Mouse (Mus musculus): Measurements from ENCODE around the gene Pkp2. TPM values are rescaled to one million over a fixed set of nuclear protein-coding genes. Genes with fewer than 3 reads are reported as not detected.

The Pkp2 gene
- total and polyA plus RNA-seq, 3 experiments: 0.54 to 2.2 TPM; not detected in 1

GRCm38 (mm10) chr16:16225828-16226227 is 12.7 kb downstream of the Pkp2 start:
- peaks cover 0 to 4% of the 10 kb centered on the region in 2 experiments; a peak in 1 of 4 replicates for H3K4me1 ChIP-seq (ENCODE audit: control insufficient read depth in 1 of 2, insufficient read depth in 2 of 2, low read length in 2 of 2)
- no peak overlapping the region for H3K27ac ChIP-seq (ENCODE audit: control insufficient read depth, low read depth, low read length)
- H3K79me2 ChIP-seq (ENCODE audit: control insufficient read depth, insufficient read depth, low read length, poor library complexity): no peaks in the 10 kb centered on the region
- H3K9ac ChIP-seq (ENCODE audit: control insufficient read depth, low read depth, low read length, poor library complexity, severe bottlenecking): no peak overlapping the region
- H3K4me3 ChIP-seq (ENCODE audit: control insufficient read depth in 1 of 2, insufficient read depth in 1 of 2, low read depth in 2 of 2, low read length in 2 of 2): no peak overlapping the region
- H3K9me3 ChIP-seq (replicated peaks; ENCODE audit: insufficient read depth, low read length): no peaks in the 10 kb centered on the region
- DNase-seq (ENCODE audit: low read depth, low spot score): no peak
- no peaks in the 10 kb centered on the region for H3K27me3 ChIP-seq (ENCODE audit: control insufficient read depth in 1 of 2, insufficient read depth in 2 of 2, low read length in 2 of 2)
- no peak for TF ChIP-seq JUND (IDR thresholded peaks at IDR 0.05; ENCODE audit: low read depth, low read length)
- TF ChIP-seq TBP (IDR thresholded peaks at IDR 0.05; ENCODE audit: low read depth, low read length): no peak
- no peak for TF ChIP-seq MAFK (IDR thresholded peaks at IDR 0.05; ENCODE audit: borderline replicate concordance, low read depth, low read length)
- no peak for TF ChIP-seq ZKSCAN1 (IDR thresholded peaks at IDR 0.05; ENCODE audit: low read depth, low read length)
- no peaks in the 10 kb centered on the region for H3K36me3 ChIP-seq (ENCODE audit: control insufficient read depth in 1 of 2, insufficient read depth in 2 of 2, low read length in 2 of 2)

- H3K27ac ChIP-seq (ENCODE audit: control insufficient read depth, low read depth, low read length): no peak overlapping the region
- no peak for DNase-seq (ENCODE audit: low read depth, low spot score)
- no peaks in the 10 kb centered on the region for H3K27me3 ChIP-seq (ENCODE audit: control insufficient read depth in 1 of 2, insufficient read depth in 2 of 2, low read length in 2 of 2)
- H3K9ac ChIP-seq (ENCODE audit: control insufficient read depth, low read depth, low read length, poor library complexity, severe bottlenecking): no peak overlapping the region
- H3K9me3 ChIP-seq (replicated peaks; ENCODE audit: insufficient read depth, low read length): no peaks in the 10 kb centered on the region
- H3K36me3 ChIP-seq (ENCODE audit: control insufficient read depth in 1 of 2, insufficient read depth in 2 of 2, low read length in 2 of 2): no peaks in the 10 kb centered on the region
- H3K4me3 ChIP-seq (ENCODE audit: control insufficient read depth in 1 of 2, insufficient read depth in 1 of 2, low read depth in 2 of 2, low read length in 2 of 2): no peak overlapping the region
- no peak for TF ChIP-seq HCFC1 (IDR thresholded peaks at IDR 0.05; ENCODE audit: low read depth, low read length)
- TF ChIP-seq ETS1 (IDR thresholded peaks at IDR 0.05; ENCODE audit: low read depth, low read length): no peak
- TF ChIP-seq POLR2AphosphoS5 (IDR thresholded peaks at IDR 0.05; ENCODE audit: borderline replicate concordance, low read depth, low read length): no peak
- no peak for TF ChIP-seq USF2 (IDR thresholded peaks at IDR 0.05; ENCODE audit: borderline replicate concordance in 1 of 2, insufficient read depth in 1 of 2, low read depth in 1 of 2, low read length in 2 of 2)
- TF ChIP-seq NELFE (IDR thresholded peaks at IDR 0.05; ENCODE audit: low read depth, low read length): no peak
- no peak for TF ChIP-seq ZNF384 (IDR thresholded peaks at IDR 0.05; ENCODE audit: low read depth, low read length)
- TF ChIP-seq KAT2A (conservative IDR thresholded peaks at IDR 0.05; ENCODE audit: low read depth, low read length): no peak
- no peak for TF ChIP-seq TBP (IDR thresholded peaks at IDR 0.05; ENCODE audit: low read depth, low read length)
- no peak for TF ChIP-seq CHD1 (IDR thresholded peaks at IDR 0.05; ENCODE audit: low read depth, low read length)
- TF ChIP-seq EP300 (IDR thresholded peaks at IDR 0.05; ENCODE audit: low read depth in 1 of 2, low read length in 2 of 2): no peak
- TF ChIP-seq TCF12 (IDR thresholded peaks at IDR 0.05; ENCODE audit: low read depth, low read length): no peak
- no peak for TF ChIP-seq CHD2 (IDR thresholded peaks at IDR 0.05; ENCODE audit: low read length)
- no peak for TF ChIP-seq USF1 (IDR thresholded peaks at IDR 0.05; ENCODE audit: low read depth, low read length)
- no peak for TF ChIP-seq MAZ (IDR thresholded peaks at IDR 0.05; ENCODE audit: low read depth, low read length)
- TF ChIP-seq JUND (IDR thresholded peaks at IDR 0.05; ENCODE audit: low read depth, low read length): no peak
- no peak for TF ChIP-seq TAL1 (IDR thresholded peaks at IDR 0.05; ENCODE audit: low read length)
- no peak for TF ChIP-seq ZC3H11A (IDR thresholded peaks at IDR 0.05; ENCODE audit: low read depth, low read length)
- no peak for TF ChIP-seq MEF2A (IDR thresholded peaks at IDR 0.05; ENCODE audit: extremely low read depth, insufficient replicate concordance, low read depth, low read length, poor library complexity, severe bottlenecking)
- TF ChIP-seq CTCF (IDR thresholded peaks at IDR 0.05 in 2 of 3, conservative IDR thresholded peaks at IDR 0.05 in 1 of 3; ENCODE audit: control insufficient read depth in 1 of 3, insufficient read depth in 1 of 3, low read depth in 2 of 3, low read length in 3 of 3, poor library complexity in 1 of 3, severe bottlenecking in 1 of 3): no peak
- no peak for TF ChIP-seq MAX (IDR thresholded peaks at IDR 0.05; ENCODE audit: low read length)
- H3K4me1 ChIP-seq (ENCODE audit: control insufficient read depth in 1 of 2, insufficient read depth in 2 of 2, low read length in 2 of 2): peaks cover 0 to 4% of the 10 kb centered on the region in 2 experiments; a peak in 1 of 4 replicates
- H3K79me2 ChIP-seq (ENCODE audit: control insufficient read depth, insufficient read depth, low read length, poor library complexity): no peaks in the 10 kb centered on the region
These were observed 17.3 kb downstream of the Pkp2 start for GRCm38 (mm10) chr16:16230439-16230838.
